Mouse (Mus musculus): Measurements from ENCODE around the gene Eif1ax. TPM values are rescaled to one million over a fixed set of nuclear protein-coding genes. Genes with fewer than 3 reads are reported as not detected.
"Not testable (repeated sequence)": the region's sequence is repeated elsewhere in the genome, so short reads cannot be mapped to it uniquely, and the experiment has no call there.

Gene Eif1ax
- 119 and 125 TPM in 2 replicates for polyA plus RNA-seq (2016; fragmentation: Nextera tagmentation; extraction: Ambion mirVana)

DNA sequence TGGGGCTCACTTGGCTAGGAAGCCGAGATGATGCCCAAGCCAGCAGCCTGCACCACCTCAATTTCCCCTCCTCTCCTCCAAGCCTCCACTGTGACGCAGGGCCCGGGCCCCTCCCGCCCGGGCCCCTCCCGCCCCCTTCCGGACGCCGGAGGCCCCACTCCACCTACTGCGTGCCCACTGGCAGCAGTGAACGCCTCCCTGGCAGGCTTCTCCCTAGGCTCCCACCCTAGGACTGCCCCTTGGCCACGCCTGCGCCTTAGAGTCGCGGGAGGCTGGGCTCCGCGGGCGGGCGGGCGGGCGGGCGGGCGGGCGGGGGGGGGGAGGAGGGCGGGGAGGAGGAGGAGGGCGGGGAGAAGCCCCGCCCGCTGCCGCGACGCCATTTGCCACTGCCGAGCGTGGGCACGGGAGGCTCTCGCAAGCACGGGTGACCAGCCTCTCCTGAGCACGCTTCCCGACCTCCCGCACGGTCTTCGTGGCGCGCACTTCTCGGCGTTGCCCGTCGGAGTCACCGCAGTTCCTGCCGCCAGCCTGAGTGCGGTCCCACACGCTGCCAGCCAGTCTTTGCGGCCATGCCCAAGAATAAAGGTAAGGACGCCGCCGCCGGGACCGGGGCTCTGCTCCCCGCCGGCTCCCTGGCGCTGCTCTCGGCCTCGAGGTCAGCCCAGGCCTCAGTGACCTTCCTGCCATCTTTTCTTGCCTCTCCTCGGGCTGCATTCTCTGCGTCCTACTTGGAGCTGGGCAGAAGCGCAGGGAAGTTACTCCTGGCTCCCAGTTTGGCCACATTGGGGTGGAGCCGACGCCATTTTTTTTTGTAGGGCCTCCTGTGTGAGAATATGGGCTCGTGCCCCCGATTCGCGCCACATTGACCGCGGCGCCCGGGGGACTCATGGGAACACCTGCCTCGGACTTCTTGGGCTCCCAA lies at the start of gene Eif1ax:
Gene Eif1ax (plus strand): TSS at position 348 of the 922 bp plus-strand sequence.
- Histone ChIP-seq H3K27me3 (ENCODE audit: insufficient read depth, poor library complexity, severe bottlenecking) (0 out of 2 replicates have a peak, but pooled peaks cover 6% of the 10 kb centered on the region), H3K4me1 (no peaks in the 10 kb centered on the region; the same call in 1 of the 2 replicates), H3K9me3 (no peaks in the 10 kb centered on the region), H3K4me3 (peak within 1 kb of the TSS; percentile 70), H3K27ac (peak within 1 kb of the TSS; percentile 91), H3K36me3 (peaks cover 10% of the 10 kb centered on the region; the same call in 1 of the 2 replicates)
- WGBS: 11% methylated on average over 63 of the region's 76 CpGs
- peak; percentile 90 for DNase-seq (ENCODE audit: low spot score)

DNA sequence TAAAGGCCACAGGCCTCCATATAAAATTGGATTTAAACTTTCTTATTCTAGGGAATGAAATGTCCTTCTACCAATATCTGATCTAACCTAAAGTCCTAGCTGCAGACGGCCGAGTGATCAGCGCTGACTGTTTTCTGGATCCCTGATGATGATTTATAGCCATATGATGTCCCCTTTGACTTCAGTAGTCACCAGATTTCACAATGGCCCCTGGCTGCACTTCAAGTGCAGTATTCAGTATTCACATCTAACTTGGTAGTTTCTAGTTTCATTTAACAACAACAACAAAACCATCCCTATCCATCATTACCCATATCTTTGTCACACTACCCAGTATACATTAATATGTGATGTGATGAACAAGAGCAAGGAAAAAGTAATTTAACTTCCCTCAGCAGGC lies 7.5 kb upstream of the Eif1ax start:
- 89% methylated on average over 3 of the region's 3 CpGs for WGBS
- H3K27me3 ChIP-seq (ENCODE audit: insufficient read depth, poor library complexity, severe bottlenecking): no peaks in the 10 kb centered on the region
- no peak for DNase-seq (ENCODE audit: low spot score)

DNA sequence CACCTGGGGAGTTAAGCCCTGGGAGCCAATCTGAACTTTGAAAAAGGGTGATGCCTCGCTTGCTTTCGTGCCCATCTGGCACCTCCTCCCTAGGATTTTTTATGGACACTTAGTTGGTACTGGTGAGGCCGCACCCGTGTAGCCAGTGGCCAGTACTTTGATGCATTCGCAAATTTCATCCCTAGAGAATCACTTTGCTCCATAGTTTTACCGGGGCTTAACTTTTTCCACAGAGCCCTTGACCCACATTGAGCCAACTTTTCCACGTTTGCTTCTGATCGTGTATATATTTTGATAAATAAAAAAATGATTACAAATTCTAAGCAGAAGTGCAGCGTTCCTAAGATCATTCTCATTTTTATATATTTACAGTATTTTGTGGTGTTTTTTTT lies 771 bp downstream of the Eif1ax start:
- no peak for DNase-seq (ENCODE audit: low spot score)
- peaks cover 16% of the 10 kb centered on the region; the same call in 1 of the 2 replicates for H3K36me3 ChIP-seq
- WGBS: 16% methylated on average over 9 of the region's 9 CpGs
- H3K27me3 ChIP-seq (ENCODE audit: insufficient read depth, poor library complexity, severe bottlenecking): 0 out of 2 replicates have a peak, but pooled peaks cover 6% of the 10 kb centered on the region
- H3K4me1 ChIP-seq: no peaks in the 10 kb centered on the region; the same call in 1 of the 2 replicates
- H3K4me3 ChIP-seq: peak overlapping the region; percentile 70
- no peaks in the 10 kb centered on the region for H3K9me3 ChIP-seq
- H3K27ac ChIP-seq: peak overlapping the region; percentile 91

More for the DNA sequence above, 7.5 kb upstream of the Eif1ax start:
- Histone ChIP-seq H3K27ac (no peak overlapping the region), H3K9me3 (no peaks in the 10 kb centered on the region), H3K36me3 (peaks cover 10% of the 10 kb centered on the region; the same call in 1 of the 2 replicates), H3K4me1 (no peaks in the 10 kb centered on the region), H3K4me3 (no peak overlapping the region)

DNA sequence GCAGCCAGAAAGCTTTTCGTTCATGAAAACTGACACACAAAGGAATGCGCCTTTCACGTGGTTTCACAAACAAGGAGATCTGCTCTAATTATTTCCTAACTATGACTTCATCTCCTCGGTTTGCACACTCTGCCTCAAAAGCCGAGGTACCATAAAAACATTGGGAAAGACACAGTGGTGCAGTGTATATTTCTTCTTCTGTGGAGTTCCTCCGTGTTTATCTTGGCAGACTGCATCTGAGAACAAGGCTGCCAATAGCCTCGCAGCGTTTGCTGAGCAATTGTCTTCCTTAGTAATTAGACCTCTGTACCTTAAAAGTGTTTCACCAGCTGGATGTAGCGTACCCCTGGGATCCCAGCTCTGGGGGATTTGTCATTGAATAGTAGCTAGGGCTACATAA lies 15.1 kb downstream of the Eif1ax start:
- Histone ChIP-seq H3K27ac (no peak overlapping the region), H3K9me3 (no peaks in the 10 kb centered on the region), H3K4me1 (no peaks in the 10 kb centered on the region), H3K4me3 (no peak overlapping the region), H3K36me3 (peaks cover 34% of the 10 kb centered on the region), H3K27me3 (ENCODE audit: insufficient read depth, poor library complexity, severe bottlenecking) (no peaks in the 10 kb centered on the region)
- 86% methylated on average over 9 of the region's 9 CpGs for WGBS
- no peak for DNase-seq (ENCODE audit: low spot score)

DNA sequence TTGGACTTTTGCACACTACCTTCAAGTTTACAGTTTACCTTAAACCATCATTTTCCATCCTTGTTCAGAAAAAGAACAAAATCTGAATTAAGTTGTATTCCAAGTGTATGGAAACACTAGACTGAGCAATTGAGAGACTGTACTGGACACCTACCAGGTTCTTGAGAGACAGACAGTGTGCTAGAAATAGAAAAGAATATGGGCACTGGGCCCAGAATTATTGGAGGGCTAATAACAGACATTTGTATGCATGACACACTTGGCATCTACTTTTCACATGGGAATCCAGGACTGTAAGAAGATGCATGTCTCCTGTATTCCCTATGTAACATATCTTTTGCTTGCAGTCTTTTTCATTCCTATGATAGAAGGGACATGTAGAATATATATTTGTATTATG lies 17.0 kb downstream of the Eif1ax start:
- no peak overlapping the region for H3K27ac ChIP-seq
- H3K4me1 ChIP-seq: no peaks in the 10 kb centered on the region
- H3K27me3 ChIP-seq (ENCODE audit: insufficient read depth, poor library complexity, severe bottlenecking): no peaks in the 10 kb centered on the region
- no peak for DNase-seq (ENCODE audit: low spot score)
- no peaks in the 10 kb centered on the region for H3K9me3 ChIP-seq
- peaks cover 24% of the 10 kb centered on the region for H3K36me3 ChIP-seq
- no peak overlapping the region for H3K4me3 ChIP-seq

DNA sequence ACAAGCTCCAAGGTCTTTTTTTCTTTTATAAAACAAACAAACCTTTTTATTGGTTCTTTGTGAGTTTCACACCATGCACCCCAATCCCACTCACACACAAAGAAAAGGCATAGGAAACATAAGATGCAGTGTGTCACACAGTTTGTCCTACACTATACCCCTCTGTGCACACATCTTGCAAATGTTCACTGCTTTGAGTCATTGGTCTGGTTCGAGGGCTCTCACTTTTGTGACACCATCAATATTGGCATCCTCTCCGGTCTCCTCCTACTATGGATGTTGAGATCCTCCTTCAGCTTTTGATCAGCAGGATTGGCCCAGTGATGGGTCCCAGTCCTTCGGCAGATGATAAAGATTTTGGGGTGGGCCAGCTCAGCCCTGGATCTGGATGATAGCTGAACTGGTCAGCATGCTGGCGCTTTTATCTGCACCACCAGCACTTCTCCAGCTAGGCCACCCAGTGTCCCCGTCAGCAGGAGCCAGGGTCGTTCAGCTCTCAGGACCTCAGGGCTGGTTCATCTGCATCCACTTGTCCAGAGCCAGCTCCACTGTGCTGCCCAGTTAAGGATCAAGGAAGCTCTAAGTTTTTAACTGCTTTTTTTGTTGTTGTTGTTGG lies 18.5 kb downstream of the Eif1ax start:
- no peaks in the 10 kb centered on the region for H3K9me3 ChIP-seq
- no peaks in the 10 kb centered on the region for H3K4me1 ChIP-seq
- peaks cover 14% of the 10 kb centered on the region for H3K36me3 ChIP-seq
- H3K27me3 ChIP-seq (ENCODE audit: insufficient read depth, poor library complexity, severe bottlenecking): no peaks in the 10 kb centered on the region
- no peak for DNase-seq (ENCODE audit: low spot score)
- no peak overlapping the region for H3K27ac ChIP-seq
- 64% methylated on average over 6 of the region's 6 CpGs for WGBS
- H3K4me3 ChIP-seq: no peak overlapping the region

DNA sequence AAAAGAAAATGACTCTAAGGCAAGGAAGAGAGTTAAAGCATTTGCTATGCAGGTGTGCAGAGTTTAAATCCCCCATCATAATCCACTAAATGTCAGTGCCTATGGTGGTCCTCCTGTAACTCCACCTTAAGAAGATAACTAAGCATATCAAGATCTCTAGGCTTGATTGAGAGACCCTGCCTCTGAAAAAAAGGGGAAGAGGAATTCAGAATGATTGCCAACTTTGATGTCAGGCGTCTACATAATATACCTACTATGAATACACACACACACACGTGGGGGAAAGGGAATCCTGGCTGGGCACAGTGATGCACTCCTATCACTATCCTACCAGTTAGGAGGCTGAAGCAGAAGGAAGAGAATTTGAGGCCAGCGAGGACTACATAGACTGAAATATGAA lies 19.3 kb downstream of the Eif1ax start:
- no peaks in the 10 kb centered on the region for H3K27me3 ChIP-seq (ENCODE audit: insufficient read depth, poor library complexity, severe bottlenecking)
- WGBS: 67% methylated on average over 3 of the region's 3 CpGs
- DNase-seq (ENCODE audit: low spot score): no peak
- peaks cover 6% of the 10 kb centered on the region; the same call in 1 of the 2 replicates for H3K36me3 ChIP-seq
- H3K27ac ChIP-seq: no peak overlapping the region
- no peak overlapping the region for H3K4me3 ChIP-seq
- no peaks in the 10 kb centered on the region for H3K9me3 ChIP-seq
- no peaks in the 10 kb centered on the region for H3K4me1 ChIP-seq

DNA sequence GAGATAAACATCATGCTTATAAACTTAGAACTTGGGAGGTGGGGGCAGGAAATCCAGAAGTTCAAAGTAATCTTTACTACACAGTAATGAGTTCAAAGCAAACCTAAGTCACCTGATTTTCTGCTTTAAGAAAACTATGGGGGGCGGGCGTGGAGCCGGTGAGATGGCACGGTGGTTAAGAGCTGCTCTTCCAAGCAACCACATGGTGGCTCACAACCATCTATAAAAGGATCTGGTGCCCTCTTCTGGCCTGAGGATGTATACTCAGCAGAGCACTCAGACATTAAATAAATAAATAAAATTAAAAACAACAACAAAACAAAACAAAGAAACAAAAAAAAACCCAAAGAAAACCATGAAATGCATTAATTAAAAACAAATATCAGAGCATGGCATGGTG lies 37.3 kb downstream of the Eif1ax start:
- Histone ChIP-seq H3K27me3 (ENCODE audit: insufficient read depth, poor library complexity, severe bottlenecking) (peaks cover 9% of the 10 kb centered on the region), H3K4me3 (no peak overlapping the region), H3K4me1 (no peaks in the 10 kb centered on the region), H3K27ac (no peak overlapping the region), H3K36me3 (no peaks in the 10 kb centered on the region), H3K9me3 (no peaks in the 10 kb centered on the region)
- 32% methylated on average over 4 of the region's 4 CpGs for WGBS
- DNase-seq (ENCODE audit: low spot score): no peak

DNA sequence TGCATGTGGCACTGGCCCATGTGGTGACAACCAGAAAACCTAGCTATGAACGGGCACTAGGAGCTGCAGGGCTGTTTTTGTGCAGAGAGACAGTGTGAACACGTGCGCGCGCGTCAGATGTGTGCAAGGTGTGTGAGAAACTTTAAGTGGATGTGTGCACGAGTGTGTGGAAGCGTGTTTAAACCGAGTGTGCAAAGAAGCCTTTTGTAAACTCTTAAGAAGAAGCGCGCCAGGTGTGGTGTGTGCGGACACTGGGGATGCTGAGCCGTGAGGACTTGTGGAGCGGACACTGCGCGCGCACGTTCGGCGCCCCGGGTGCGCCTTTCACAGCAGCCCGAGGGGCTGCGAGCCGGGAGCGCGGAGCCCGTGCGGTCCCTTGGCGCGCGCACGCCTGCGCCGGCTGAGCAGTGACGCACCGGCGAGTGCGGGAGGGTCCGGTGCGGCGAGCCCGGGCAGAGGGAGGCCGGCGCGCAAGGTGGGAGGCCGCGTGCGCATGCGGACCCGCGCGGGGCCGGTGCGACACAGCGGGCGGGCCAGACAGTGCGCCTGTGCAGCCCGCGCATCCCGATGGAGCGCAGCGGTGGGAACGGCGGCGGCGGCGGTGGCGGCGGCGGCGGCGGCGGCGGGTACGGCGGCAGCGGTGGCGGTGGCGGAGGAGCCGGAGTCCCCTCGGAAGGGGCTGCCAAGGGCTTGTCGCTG lies 42.3 kb downstream of the Eif1ax start, which contains the start of gene Map7d2:
Gene Map7d2 (plus strand): TSS at position 443 of the 699 bp plus-strand sequence.
- no peaks in the 10 kb centered on the region for H3K4me1 ChIP-seq
- H3K4me3 ChIP-seq: peak within 1 kb of the TSS; percentile 69
- H3K9me3 ChIP-seq: no peaks in the 10 kb centered on the region
- 35% methylated on average over 65 of the region's 83 CpGs for WGBS
- no peak for DNase-seq (ENCODE audit: low spot score)
- 0 out of 2 replicates have a peak within 1 kb of the TSS, but pooled peaks have one; percentile 6 for H3K27ac ChIP-seq
- peaks cover 45% of the 10 kb centered on the region for H3K27me3 ChIP-seq (ENCODE audit: insufficient read depth, poor library complexity, severe bottlenecking)
- no peaks in the 10 kb centered on the region for H3K36me3 ChIP-seq

DNA sequence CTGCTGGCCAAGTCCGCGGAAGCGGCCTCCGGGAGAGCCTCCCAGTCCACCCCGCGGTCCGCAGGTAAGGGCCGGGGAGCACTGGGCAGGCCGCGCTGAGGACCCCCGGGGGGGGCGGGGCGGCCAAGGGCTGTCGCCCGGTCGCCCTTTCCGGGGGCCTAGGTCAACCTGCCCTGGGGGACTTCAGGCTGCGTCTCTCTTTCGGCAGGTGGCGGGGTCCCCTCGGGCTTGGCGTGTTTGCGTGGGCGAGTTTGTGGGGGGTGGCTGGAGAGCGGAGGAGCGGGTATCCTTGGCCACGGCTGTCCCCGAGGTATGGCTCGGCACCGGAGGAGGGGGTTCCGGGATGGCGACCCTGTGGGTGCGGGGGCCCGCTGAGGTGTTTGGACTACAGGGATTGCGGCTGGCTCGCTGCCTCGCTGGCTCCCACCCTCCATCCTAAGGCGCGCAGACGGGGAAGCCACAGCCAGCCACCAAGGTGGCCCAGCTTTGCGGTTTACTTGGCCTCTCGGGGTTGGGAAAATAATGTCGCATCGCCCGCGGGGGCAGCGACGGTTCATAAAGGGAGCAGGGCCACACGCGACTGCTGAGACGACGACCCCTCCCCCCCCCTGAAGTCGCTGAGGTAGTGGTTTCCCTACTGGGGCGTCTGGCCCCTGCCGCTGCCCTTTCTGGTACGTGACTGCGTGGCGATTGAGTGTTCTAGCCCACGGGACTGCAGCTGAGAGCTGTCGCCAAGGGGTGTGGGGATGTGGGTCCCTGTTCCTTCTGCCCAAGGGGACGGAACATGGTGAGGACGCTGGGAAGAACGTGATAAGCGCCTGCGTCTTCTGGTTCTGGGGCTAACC lies 43.1 kb downstream of the Eif1ax start:
- WGBS: 16% methylated on average over 59 of the region's 65 CpGs
- H3K27me3 ChIP-seq (ENCODE audit: insufficient read depth, poor library complexity, severe bottlenecking): peaks cover 45% of the 10 kb centered on the region
- H3K9me3 ChIP-seq: no peaks in the 10 kb centered on the region
- H3K4me3 ChIP-seq: peak overlapping the region; percentile 69
- 0 out of 2 replicates have a peak overlapping the region, but pooled peaks have one; percentile 6 for H3K27ac ChIP-seq
- no peaks in the 10 kb centered on the region for H3K4me1 ChIP-seq
- DNase-seq (ENCODE audit: low spot score): no peak
- H3K36me3 ChIP-seq: no peaks in the 10 kb centered on the region

DNA sequence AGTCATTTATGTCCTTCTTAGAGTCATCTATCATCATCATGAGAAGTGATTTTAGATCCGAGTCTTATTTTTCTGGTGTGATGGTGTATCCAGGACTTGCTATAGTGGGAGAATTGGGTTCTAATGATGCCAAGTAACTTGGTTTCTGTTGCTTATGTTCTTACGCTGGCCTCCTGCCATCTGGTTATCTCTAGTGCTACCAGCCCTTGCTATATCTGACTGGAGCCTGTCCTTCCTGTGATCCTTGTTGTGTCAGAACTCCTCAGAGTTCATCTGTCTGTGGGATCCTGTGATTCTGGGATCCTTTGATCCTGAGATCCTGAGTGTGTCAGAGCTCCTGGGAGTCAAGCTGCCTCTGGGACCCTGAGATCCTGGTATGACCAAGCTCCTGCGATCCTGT lies 58.5 kb downstream of the Eif1ax start:
- not testable (repeated sequence) for DNase-seq (ENCODE audit: low spot score); H3K27ac ChIP-seq; H3K36me3 ChIP-seq; H3K4me1 ChIP-seq; H3K27me3 ChIP-seq (ENCODE audit: insufficient read depth, poor library complexity, severe bottlenecking); H3K4me3 ChIP-seq; H3K9me3 ChIP-seq
- WGBS: 88% methylated on average over 3 of the region's 3 CpGs
